Comparison of ENCODE assay signal across 9 mouse cellular contexts in the genomic region with DNA sequence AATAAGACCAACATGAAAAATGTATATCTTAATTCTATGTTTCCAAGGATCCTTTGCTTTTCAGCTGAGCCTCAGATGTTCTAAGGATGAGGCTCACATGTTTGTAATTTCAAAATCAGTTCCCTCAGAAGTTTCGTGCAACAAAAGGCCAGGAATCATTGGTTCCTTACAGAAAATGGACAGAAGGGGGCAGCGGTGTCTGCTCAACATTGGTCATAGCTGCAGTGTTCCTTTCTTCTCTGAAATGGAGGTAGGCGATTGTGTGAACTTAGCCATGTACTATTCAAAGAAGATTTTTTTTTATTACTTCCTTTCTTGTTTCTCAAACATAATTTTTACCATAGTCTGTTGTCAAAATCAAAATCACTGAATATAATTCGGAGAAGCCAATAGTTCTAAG.
DNase-seq lines count a peak whose midpoint lies in the region; ATAC-seq and TF ChIP-seq lines count a peak whose summit lies in the region.
"Had no signal": no experiment of that assay in that cellular context is flagged by ENCODE, and none has a peak within 500 bp of the region (broad histone marks: within the 10 kb centered on the region; RNA-seq: fewer than 3 reads in every experiment).

No protein-coding gene starts in this region.

- no peak overlapping the region for H3K4me2 ChIP-seq in kidney, embryonic 15.5 days
- no peak overlapping the region for H3K4me2 ChIP-seq in forebrain, embryonic 16.5 days (ENCODE audit: low read length)
- H3K4me2 ChIP-seq: limb, embryonic 13.5 days had no signal

- peak; percentile 34 for DNase-seq in kidney, adult 18-20 months
- peak; percentile 68 for DNase-seq in NIH3T3 (ENCODE audit: low read depth)
- DNase-seq in large intestine, adult 2 months (ENCODE audit: low read depth, low spot score): peak; percentile 28
- peak; percentile 58 for DNase-seq in mesoderm, embryonic 11.5 days (ENCODE audit: low read depth, low spot score)
- no peak for DNase-seq in spleen, postnatal 36 days (ENCODE audit: low spot score in 2 of 2)

- no peaks in the 10 kb centered on the region for H3K4me1 ChIP-seq in kidney, embryonic 15.5 days
- no peaks in the 10 kb centered on the region for H3K4me1 ChIP-seq in forebrain, embryonic 16.5 days (replicated peaks; ENCODE audit: control insufficient read depth, insufficient read depth, low read length)

- no peak overlapping the region for H3K4me3 ChIP-seq in kidney, embryonic 15.5 days (replicated peaks)
- H3K4me3 ChIP-seq in C2C12 (ENCODE audit: insufficient read depth, poor library complexity, severe bottlenecking): no peak overlapping the region
- H3K4me3 ChIP-seq in forebrain, embryonic 16.5 days (replicated peaks; ENCODE audit: low read length): no peak overlapping the region
- H3K4me3 ChIP-seq: limb, embryonic 13.5 days had no signal

- no peaks in the 10 kb centered on the region for H3K9me3 ChIP-seq in kidney, embryonic 15.5 days (replicated peaks)
- no peaks in the 10 kb centered on the region for H3K9me3 ChIP-seq in forebrain, embryonic 16.5 days (ENCODE audit: control insufficient read depth, low read length)
- H3K9me3 ChIP-seq: limb, embryonic 13.5 days had no signal

- no peaks in the 10 kb centered on the region for H3K36me3 ChIP-seq in kidney, embryonic 15.5 days
- no peaks in the 10 kb centered on the region for H3K36me3 ChIP-seq in C2C12 (ENCODE audit: control insufficient read depth, insufficient read depth)
- no peaks in the 10 kb centered on the region for H3K36me3 ChIP-seq in forebrain, embryonic 16.5 days (ENCODE audit: control insufficient read depth, insufficient read depth)
- H3K36me3 ChIP-seq: limb, embryonic 13.5 days had no signal

- H3ac ChIP-seq in C2C12 (ENCODE audit: control insufficient read depth, insufficient read length, low read depth): no peak overlapping the region

- H3K27me3 ChIP-seq in kidney, embryonic 15.5 days: no peaks in the 10 kb centered on the region
- no peaks in the 10 kb centered on the region for H3K27me3 ChIP-seq in C2C12 (ENCODE audit: control insufficient read depth, insufficient read depth, insufficient read length)
- H3K27me3 ChIP-seq in forebrain, embryonic 16.5 days (replicated peaks; ENCODE audit: control insufficient read depth, insufficient read depth, low read length): no peaks in the 10 kb centered on the region
- H3K27me3 ChIP-seq: limb, embryonic 13.5 days had no signal

- H3K27ac ChIP-seq in kidney, embryonic 15.5 days: no peak overlapping the region
- H3K27ac ChIP-seq in forebrain, embryonic 16.5 days (ENCODE audit: low read length): no peak overlapping the region
- H3K27ac ChIP-seq: limb, embryonic 13.5 days had no signal

- no peak for ATAC-seq in kidney, embryonic 15.5 days (replicated peaks; ENCODE audit: low FRiP score)
- ATAC-seq in forebrain, embryonic 16.5 days: 0 out of 2 replicates have a peak, but pooled peaks have one; percentile 33

- H3K79me2 ChIP-seq in C2C12 (ENCODE audit: control insufficient read depth, insufficient read depth): no peaks in the 10 kb centered on the region

- TF ChIP-seq CTCF in C2C12 (IDR thresholded peaks at IDR 0.05; ENCODE audit: control insufficient read depth, insufficient read depth, insufficient read length): peak; percentile 17

- no peaks in the 10 kb centered on the region for H3K79me3 ChIP-seq in C2C12 (ENCODE audit: low read depth)

- WGBS in kidney, embryonic 15.5 days: 38% methylated on average over 4 of the region's 4 CpGs
- 39% methylated on average over 4 of the region's 4 CpGs for WGBS in forebrain, embryonic 16.5 days
- 29% methylated on average over 4 of the region's 4 CpGs for WGBS in large intestine, adult 2 months

- H3K9ac ChIP-seq in kidney, embryonic 15.5 days: no peak overlapping the region
- H3K9ac ChIP-seq in forebrain, embryonic 16.5 days (replicated peaks; ENCODE audit: low read depth, low read length): no peak overlapping the region
- H3K9ac ChIP-seq: limb, embryonic 13.5 days had no signal

TF ChIP-seq in C2C12, 6 proteins besides CTCF, POLR2A, EP300 and RAD21:
- TF ChIP-seq MYOG (IDR thresholded peaks at IDR 0.05; ENCODE audit: control insufficient read depth, extremely low read depth, insufficient read length) (no peak), USF1 (IDR thresholded peaks at IDR 0.05; ENCODE audit: low read depth) (no peak), CEBPB (IDR thresholded peaks at IDR 0.05; ENCODE audit: low read depth) (no peak), FOSL1 (IDR thresholded peaks at IDR 0.05; ENCODE audit: insufficient read depth, low read length, poor library complexity, severe bottlenecking) (no peak), MAX (IDR thresholded peaks at IDR 0.05) (no peak), MYOD1 (IDR thresholded peaks at IDR 0.05; ENCODE audit: control insufficient read depth, insufficient read length, low read depth) (no peak)

Comparison
In these comparisons a context has a peak if more than half of its experiments do, and no peak if none do; other contexts are left out.
1. DNase-seq: peak in kidney, adult 18-20 months (single experiment), NIH3T3 (single experiment), large intestine, adult 2 months (single experiment) and mesoderm, embryonic 11.5 days (single experiment); none in spleen, postnatal 36 days (0 of 2).